Mouse (Mus musculus) C2C12 (cell line): ENCODE results near the gene Smim6.

Experiments used
- CEBPB ChIP-seq: IDR thresholded peaks from one replicate; pipeline ENCODE4 v1.6.1; 2011; ENCODE audit warnings: low read depth, mild to moderate bottlenecking, control low read depth, moderate library complexity
- CTCF ChIP-seq: IDR thresholded peaks from one replicate; pipeline ENCODE4 v1.5.1; 2011; ENCODE audit not compliant: control insufficient read depth, insufficient read depth, insufficient read length
- MAX ChIP-seq: IDR thresholded peaks from one replicate; pipeline ENCODE4 v1.6.1; 2011; ENCODE audit warnings: mild to moderate bottlenecking, control low read depth
- USF1 ChIP-seq: IDR thresholded peaks from one replicate; pipeline ENCODE4 v1.6.1; 2011; ENCODE audit warnings: low read depth, mild to moderate bottlenecking, control low read depth, moderate library complexity

DNA sequence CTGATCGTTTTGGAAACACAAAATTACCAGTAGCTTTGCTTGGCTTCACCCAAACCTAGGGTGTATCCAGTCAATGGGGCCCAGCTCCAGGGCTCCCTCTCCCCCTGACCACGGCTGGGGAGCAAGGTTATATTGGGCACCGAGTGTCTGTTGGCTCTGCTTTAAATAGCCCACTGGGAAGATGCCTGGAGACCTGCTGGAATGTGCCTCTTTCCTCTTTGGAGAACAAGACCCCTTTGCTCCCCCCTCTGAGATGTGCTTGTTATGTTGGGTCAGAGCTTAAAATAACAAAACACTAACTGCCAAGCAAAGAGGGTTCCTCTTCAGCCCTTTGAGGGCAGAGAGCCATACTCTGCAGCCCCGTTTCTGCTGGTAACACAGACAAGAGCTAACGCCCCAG lies 9.6 kb upstream of the Smim6 start:
- TF ChIP-seq CTCF (no peak), MAX (no peak), USF1 (no peak), CEBPB (no peak)
